Mouse (Mus musculus): ENCODE measurements at regions not wholly inside any gene's neighbourhood (a gene's known extent, or its start where the extent isn't known, plus 50 kb on each side); places are given as distances from the start of the nearest gene placed in this dataset.
"Not testable (repeated sequence)": the region's sequence is repeated elsewhere in the genome, so short reads cannot be mapped to it uniquely, and the experiment has no call there.

DNA sequence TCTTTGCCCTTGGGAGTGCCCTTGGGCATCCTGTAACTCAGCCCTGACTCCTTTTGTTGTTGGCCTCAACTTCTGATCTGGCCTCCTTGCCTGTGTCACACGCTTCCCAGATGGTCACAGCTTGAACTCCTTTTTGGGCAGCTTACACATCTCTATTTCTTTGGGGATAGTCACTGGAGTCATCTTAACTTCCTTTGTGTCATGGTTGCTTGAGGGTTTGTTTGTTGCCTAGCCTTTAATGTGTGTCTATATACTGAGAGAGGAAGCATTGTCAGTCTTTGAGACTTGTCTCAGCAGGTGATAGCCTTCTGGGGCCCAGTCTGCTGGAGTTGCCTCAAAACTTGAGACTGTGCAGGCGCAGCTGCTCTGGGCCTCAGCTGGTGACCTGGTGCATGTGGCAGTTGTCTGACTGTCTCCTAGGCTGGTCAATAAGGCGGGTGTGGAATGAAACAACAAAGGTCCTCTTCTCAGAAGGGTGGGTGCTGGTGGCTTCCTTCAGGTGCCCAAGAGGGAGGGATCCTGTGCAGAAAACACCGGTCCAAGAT is 157.5 kb downstream of the Tpra1 start:
- DNase-seq = no peak

GRCm38 (mm10) chr6:89064977-89065580 is 163.0 kb downstream of the Tpra1 start:
- DNase-seq = no peak

GRCm38 (mm10) chr6:89066588-89066987 is 164.5 kb downstream of the Tpra1 start:
- peak; percentile 61 for DNase-seq

- DNase-seq = no peak
Observed at GRCm38 (mm10) chr6:89068286-89068685, 166.2 kb downstream of the Tpra1 start.

DNA sequence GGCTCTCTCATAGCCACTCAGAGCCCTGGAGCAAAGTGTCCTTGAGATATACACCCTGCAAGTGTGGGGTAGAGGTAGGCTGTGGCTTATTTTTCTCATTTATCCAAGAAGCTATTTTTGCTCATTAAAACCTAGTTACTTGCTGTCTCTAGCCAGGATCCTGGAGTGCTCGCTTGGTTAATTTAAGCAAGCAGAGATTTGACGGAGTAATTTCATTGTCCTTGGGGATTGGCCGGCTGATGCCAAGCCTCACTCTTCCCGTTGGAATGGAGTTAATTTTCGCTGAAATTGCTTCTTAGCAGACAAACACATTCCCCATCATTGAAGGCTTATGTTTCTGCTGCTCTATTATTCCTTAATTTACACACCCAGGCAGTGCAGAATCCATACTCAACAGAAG is 167.1 kb downstream of the Tpra1 start:
- DNase-seq = no peak

- peak; percentile 81 for DNase-seq
Observed at GRCm38 (mm10) chr6:89070011-89070410, 168.0 kb downstream of the Tpra1 start.

DNA sequence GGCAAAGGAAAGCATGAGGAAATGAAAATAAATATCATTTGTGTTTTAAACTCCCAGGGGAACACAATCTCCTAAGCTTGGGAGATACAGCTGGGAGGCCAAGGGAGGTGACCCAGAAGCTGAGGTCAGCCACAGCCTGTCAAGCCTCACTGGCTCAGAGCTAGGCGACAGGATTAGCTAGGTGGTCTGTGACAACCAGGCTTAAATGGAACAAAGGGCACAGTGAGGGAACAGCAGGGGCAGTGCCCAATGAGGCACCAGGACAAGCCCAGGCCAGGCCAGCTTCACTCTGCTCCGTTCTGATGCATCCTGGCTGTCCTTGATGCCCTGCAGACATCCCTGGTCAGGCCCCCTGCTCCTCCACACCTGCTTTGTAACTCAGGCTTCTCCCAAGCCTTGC is 169.7 kb downstream of the Tpra1 start:
- peak; percentile 83 for DNase-seq

DNA sequence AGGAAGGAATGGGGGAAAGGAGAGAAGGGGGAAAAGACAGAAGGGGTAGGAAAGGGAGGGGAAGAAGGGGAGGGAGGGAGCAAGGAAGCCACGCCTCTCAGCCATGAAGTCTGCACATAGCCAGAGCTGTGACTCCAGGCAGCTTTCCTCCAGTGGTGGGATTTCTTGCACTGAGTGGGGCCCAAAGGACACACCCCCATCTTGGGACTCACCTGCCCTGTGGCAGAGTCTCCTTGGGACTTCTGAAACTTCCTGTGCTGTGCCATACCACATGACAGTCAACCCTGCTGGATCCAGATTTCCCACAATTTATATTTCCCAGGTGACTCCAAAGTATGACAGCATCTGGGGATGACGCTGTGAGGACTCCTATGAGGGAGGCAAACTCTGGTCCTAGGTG is 170.5 kb downstream of the Tpra1 start:
- DNase-seq = no peak

DNA sequence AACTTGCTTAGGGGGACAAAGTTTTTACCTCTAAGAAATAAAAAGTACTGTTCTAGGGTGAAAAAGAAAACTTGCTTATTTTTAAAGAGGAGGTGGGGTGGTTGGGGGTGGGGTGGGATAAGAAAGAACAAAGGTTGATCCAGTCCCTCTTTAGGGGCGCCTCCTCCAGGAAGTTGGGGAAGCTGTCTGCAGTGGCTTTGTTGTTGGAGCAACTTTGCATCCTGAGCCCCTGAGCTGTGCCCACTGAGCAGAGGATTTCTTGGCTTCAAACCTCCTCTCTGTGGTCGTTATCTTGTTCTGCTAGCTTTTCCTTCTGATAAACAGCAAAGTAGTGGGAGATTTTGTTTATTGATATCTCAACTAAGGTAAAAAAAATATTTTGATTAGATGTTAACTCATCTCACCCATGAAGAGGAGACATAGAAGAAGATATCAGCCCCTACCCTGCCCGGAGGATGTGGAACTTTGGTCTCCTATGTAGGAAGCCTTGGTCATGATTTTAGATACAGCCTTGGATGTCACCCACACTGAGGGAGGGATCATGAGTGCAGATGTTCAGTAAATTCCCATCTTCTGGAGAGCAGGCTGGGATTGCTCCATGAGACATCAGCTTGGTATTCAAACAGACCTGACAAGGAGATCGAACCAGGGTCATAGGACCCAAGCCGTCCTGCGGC is 179.7 kb downstream of the Tpra1 start:
- no peak for DNase-seq

DNA sequence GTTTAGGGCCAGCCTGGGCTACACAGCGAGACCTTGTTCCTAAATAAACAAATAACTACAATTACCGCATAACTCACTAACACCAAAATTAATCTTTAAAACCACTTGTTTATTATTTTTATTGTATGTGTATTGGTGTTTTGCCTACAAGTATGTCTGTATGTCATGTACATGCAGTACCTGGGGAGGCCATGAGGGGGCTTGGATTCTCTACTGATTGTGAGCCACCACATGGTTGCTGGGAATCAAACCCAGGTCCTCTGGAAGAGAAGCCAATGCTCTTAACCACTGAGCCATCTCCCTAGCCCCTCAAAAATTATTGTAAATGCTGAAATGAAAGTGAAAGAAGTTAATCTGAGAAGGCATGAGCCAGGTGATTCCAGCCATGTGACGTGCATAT is 182.4 kb downstream of the Tpra1 start:
- DNase-seq = no peak

DNA sequence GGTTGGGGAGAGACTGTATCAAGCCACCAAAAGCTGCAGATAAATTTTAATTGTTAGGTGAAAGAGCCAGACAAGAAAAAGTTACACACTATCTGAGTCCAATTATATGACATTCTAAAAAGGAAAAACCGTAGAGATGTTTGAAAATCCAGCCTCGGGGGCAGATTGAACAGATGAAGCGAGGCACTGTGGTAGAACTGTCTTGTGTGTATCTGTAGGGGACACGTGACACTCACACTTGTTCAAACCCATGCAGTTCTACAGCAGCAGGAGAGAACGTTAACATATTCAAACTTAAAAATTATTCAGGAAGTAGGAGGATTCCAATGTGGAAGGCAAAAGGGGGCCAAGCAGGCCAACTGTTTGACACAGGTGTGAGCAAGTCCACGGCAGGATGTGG is 183.1 kb downstream of the Tpra1 start:
- DNase-seq = no peak

- no peak for DNase-seq
Observed at GRCm38 (mm10) chr6:89087620-89088019, 185.6 kb downstream of the Tpra1 start.

GRCm38 (mm10) chr6:89090096-89090495 is 188.0 kb downstream of the Tpra1 start:
- no peak for DNase-seq

DNA sequence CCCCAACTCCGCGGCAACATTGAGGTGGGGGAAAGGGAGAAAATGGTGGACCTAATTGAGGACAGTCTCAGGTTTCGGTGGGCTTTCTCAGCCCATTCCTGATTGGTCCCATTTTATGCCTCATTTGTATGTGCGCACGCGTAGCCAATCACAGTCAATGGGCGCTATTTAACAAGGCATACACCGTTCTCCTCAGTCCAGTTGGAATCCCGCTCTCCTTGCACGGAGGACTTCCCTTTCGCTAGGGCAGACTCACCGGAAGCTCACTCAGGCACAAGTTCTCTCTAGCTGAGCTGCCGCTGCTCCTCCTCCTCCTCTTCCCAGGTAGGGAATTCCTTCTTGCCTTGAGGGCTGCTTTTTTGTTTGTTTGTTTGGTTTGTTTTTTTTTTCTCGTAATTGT is 193.9 kb downstream of the Tpra1 start:
- DNase-seq = no peak

DNA sequence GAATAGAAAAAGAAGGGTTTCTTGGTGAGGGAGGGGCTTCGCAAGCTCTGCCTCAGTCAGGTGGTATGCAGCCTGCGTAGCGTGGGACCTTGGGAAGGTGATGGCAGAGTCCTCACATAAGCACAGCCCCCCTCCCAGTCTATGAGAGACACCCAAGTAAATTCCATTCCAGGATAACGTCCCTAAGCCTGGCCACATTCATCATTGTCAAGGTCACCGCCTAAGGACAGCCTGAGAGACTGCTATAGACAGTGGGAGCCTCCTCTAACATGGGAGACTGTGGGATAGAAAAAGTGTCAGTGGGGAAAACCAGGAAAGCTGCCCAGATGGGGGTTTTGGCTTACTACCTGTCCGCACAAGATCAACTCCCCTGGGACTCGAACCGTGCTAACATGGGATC is 195.5 kb downstream of the Tpra1 start:
- DNase-seq = no peak

DNA sequence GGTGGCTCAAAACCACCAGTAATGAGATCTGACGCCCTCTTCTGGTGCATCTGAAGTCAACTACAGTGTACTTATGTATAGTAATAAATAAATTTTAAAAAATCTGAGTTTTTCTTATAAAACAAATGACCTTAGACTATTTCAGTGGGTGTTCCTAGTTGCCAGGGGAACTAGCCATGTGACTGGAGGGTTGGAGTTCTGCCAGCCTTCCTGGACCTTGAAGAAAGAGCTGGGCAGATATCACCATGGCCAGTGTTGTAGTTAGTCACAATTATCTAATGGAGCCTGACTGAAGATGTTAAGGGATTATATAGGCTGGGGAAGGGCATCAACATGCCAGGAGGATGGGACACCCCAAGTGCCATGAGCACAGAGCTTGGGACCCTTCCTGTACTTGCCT is 217.2 kb downstream of the Tpra1 start:
- no peak for DNase-seq

- DNase-seq = peak; percentile 43
Observed at GRCm38 (mm10) chr6:89121023-89121745, 219.1 kb downstream of the Tpra1 start.

DNA sequence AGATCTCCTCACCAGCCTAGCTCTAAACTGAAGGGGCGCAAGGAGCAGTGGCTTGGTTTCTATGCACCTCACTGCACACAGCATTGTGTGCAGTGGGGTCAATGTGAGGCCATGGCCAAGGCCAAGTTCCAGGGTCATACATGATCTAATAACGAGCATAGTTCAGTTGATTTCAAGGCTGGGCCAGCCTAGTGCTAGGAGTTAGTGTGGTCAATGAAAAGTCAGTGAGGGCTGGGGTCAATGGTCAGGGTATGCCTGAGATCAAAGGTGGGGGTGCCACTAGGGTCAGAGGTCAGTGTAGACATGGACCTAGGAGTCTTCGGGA is 219.7 kb downstream of the Tpra1 start:
- DNase-seq = no peak

DNA sequence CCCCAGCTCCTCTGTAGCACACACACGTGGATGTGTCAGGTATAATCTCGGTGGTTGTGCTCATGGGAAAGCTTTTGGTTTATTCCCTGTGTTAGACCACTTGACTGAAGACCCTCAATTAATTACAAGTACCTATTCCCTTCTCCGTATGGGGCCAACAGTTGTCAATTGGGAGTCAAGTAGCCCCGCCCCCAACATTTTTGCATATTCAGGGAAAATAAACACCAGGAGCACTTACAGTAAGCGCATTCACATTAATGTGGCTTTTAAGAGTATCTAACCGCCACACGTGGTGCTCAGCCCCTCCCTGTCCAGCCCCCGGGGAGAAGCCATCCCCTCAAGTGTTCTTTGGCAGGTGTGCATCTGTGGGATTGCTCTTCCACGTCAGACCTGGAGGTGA is 223.9 kb downstream of the Tpra1 start:
- DNase-seq = no peak

- not testable (repeated sequence) for DNase-seq
Observed at GRCm38 (mm10) chr6:89128141-89128540, 226.1 kb downstream of the Tpra1 start.

DNA sequence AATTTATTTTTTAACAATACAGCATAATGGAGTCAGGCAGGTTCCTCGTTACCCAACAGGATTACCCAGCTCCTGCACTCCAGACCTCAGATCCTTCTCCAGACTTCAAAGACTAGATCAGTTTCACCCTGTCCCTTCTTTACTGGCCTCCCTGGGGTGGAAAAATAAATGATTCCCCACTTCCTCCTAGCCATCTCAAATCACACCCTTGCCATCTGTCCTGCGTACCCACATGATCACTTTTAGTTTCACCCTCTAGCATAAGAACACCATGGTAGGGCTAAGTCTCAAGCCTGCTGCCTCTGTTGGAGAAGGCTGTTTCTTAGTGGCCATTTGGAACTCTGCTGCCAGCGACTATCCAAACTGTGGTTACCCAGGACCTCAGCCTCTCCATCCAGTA is 222.0 kb downstream of the Plxna1 start:
- no peak for DNase-seq

DNA sequence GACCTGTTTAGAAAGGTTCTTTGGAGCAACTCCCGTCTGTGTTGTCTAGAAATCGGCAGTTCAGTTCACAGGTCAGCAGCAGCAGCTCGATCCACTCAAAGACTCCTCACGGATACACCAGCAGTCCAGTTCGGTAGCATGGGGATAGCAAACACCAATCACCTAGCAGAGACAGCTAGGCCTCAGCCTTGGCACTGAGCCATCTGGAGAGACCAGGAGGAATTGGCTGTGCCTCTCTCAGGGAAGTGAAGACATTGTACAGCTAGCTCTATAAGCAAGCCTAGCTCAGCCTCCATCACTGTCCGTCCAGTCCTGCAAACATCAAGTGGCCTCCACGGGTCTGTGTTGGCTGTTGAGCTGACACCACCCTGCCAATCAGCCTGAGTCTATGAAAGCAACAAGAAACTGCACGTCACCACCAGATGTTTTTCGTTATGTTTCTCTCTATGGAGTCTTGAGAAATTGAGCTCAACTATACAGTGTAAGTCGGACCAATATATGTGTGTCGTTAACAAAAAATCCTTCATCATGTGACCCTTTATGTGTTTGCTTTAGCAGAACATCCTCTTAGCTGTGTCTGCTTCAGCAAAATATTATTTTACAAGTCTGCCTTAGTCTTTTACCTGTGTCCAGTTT is 209.3 kb downstream of the Plxna1 start:
- no peak for DNase-seq

GRCm38 (mm10) chr6:89157501-89157900 is 204.9 kb downstream of the Plxna1 start:
- DNase-seq = no peak

GRCm38 (mm10) chr6:89160051-89160450 is 202.4 kb downstream of the Plxna1 start:
- peak; percentile 40 for DNase-seq
